Mouse (Mus musculus) WW6 (cell line): ENCODE measurements around the gene Arhgap8.
A peak's percentile ranks its signal among the peaks of the same experiment; 100 is the strongest.
"Not testable (repeated sequence)": the region's sequence is repeated elsewhere in the genome, so short reads cannot be mapped to it uniquely, and the experiment has no call there.

ENCODE experiments used
- DNase-seq: peaks from one replicate; pipeline ENCODE4 v3.0.0-alpha.2; 2013; ENCODE audit warnings: low read depth, low spot score

Gene Arhgap8

DNA sequence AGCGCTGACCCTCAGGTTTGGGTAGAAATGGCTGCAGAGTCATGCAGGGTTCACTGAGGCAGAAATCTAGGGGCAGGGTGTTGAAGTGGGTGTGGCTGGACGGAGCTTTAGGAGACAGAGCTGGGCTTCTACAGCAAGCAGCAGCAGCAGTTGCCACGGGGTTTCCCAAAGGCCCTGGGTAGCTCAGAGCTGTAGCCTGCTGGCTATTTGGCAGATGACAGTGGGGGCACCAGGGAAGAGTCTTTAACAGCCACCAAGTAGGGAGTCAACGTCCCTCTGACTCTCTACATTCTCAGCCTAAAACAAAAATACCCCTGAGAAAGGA is 12.5 kb downstream of the Arhgap8 start:
- DNase-seq: no peak

DNA sequence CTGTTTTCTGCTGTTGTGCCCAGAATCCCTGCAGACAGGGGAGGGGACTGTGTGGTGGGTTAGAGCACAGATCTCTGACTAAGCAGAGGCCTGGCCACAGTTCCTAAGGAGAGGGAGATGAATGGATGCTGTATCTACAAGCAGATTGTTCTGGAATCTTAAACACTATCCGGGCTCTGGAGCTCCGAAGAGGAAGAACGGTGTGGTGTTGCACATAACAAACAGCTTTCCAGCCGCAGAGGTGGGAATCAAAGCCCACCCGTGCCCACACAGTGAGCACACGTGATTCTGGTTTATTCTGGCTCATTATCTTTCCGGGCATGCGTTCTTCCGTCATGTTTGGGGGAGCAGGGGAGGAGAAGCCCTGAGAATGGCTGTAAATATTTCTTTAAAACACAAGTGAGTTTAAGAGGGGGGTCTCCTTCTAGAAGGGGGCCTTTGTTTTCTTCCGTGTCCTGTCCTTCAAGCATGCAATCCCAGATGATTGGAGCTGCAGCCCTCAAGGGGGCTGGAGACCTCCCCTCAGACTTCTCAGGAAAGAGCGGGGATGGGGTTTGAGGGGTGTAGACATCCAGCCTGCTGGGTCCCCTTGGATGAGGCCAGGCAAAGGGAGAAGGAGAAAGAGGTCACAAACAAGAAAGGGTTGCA is 16.6 kb downstream of the Arhgap8 start:
- no peak for DNase-seq

DNA sequence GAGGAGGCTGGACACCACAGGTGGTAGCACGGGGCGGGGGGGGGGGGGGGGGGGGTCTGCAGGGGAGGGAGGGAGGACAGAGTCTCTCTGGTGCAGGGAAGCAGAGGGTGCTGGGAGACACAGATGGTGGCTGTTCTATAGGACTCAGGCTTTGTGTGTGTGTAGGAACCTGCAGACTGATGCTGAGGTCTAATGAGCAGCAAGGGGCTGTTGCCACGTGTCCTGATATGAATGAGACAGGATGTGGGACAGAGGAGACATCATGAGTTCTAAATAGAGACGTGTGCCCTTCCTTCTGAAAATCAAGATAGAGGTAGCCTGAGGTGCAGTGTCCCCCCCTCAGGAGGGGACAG is 17.1 kb downstream of the Arhgap8 start:
- no peak for DNase-seq

DNA sequence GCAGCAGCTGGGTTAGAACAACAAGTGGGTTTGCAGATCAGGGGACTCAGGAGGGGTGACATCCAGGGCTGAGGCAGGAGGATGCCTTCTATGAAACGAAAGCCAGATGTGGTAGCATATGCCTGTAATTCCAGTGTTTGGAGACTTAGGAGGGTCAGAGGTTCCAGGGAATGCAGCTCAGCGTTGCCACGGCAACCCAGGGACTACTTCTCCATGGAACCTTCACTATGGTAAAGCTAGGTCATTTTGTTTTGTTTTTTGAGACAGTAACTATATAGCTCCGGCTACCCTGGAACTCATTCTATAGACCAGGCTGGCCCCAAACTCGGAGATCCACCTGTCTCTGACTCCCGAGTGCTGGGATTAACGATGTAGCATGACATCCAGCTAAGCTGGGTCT is 18.4 kb downstream of the Arhgap8 start:
- no peak for DNase-seq

DNA sequence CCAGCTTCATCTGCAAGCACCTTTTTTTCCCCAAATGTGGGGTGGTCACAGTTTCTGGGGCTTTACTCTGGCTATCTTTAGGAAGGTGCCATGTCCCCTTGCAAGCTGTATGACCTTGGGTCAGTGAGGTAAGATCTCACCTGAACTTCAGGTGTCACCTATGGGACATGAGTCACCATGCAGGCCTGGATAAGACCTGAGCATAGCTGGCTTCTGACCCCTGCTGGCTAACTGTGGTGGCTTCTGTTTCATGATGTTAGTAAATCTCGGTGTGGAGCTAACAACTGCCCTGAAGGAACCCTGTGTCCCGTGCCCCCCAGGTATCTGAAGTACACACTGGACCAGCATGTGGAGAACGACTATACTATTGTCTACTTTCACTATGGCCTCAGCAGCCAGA is 21.7 kb downstream of the Arhgap8 start:
- no peak for DNase-seq

DNA sequence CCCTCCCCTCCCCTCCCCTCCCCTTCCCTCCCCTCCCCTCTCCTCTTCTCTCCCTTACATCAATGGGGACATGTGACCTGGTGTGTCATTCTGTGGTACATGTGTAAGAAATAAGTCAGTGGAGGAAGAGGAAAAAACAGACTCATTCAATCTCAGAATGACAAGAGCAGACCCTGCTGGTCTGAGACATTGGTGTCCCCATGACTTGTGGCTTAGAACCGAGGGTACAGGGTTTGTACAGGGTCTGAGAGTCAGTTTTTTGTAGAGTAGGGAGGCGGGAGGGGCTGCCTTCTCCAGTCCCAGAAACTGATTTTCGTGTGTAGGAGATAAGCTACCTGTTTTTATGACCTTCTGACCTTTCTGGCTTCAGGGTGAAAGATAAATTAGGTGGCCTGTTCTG is 23.5 kb downstream of the Arhgap8 start:
- DNase-seq: no peak

DNA sequence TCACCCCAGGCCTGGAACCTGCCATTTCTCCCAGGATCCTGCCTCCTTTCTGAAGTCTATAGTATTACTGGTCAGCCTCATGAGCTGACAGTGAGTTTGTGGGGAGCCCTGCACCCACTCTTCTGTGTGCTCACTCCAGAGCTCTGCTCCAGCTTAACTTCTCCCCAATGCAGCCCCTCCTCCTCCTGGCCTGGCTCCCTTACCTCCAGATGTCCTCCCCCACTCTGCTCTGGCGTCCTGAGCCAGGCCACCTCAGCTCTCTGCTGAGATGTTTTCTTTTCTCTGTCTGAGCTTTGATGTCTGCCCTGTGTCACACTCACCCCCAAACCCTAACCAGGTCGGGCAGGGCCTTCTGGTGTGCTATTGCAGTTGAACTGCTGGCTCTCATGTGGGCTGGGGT is 24.5 kb downstream of the Arhgap8 start:
- DNase-seq: no peak

DNA sequence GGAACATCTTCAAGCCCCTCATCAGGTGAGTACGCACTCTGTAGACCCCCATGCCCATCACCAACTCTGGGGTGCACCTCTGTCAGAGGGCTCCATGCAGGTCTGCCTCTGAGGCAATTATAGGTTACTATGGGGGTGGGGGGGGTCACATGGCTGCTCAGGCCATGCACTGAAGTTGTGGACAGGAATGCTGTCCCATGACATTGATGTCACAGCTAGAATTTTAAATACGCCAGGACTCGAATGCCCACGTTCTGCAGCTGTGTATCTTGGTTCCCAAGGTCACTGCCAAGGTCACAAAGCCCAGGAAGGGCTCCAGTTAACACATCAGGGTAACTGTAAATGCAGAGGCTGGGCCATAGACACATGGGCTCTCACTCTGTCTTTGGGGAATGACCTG is 26.0 kb downstream of the Arhgap8 start:
- DNase-seq: no peak

DNA sequence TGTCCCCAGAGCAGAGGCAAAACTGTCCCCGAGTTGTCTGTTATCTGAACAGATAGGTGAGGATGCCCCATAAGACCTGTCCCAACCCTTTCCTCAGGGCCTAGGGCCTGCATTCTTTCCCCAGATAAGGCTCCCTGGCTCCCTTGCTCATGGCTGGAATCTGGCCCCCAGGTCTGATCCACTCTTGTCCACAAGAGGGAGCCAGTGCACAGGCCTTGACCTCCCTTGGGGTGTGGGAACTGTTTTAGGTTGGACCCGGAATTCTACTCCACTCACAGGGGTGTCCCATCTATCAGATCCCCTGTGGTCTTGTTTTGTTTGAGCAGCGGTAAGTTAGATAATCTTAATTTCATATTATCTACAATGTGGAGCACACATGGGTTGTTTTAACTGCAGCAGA is 35.1 kb downstream of the Arhgap8 start:
- DNase-seq: peak; percentile 28

DNA sequence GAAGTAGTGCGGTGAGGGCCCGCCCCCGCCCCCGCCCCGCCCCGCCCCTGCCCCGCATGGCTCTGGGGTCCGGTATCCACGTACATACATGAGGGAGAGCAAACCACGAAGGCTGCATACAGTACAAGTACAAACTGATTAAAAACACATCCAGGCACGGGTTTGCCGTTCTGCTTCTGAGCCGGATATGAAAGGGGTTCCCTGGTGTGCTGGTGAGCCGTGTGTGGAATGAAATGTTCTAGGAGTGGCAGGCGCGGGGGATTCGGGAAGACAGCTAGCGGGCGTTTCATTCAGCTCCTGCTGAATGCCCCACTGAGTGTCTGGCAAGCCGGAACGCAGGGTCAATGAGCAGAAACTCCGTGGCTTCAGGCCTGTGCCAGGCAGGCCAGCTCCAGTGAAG is 36.6 kb downstream of the Arhgap8 start:
- DNase-seq: no peak

DNA sequence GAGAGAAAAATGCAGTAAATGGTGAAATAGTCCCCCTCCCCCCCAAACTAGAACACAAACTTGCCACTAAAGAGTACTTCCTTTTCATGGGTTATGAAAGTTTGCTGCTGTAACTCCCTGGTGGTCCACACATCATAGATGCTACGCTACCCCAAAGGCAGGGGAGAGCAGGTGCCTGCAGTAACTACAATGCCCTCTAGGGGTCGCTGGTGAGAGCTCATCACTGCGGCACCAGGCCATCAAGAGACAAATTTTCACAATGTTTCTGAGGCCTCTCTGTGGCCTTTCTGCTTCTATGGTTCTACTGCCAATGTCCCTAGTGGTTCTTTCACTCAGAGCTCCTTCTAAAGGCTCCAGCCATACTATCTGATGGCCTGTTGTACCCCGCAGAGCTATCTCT is 38.6 kb downstream of the Arhgap8 start:
- peak; percentile 34 for DNase-seq

DNA sequence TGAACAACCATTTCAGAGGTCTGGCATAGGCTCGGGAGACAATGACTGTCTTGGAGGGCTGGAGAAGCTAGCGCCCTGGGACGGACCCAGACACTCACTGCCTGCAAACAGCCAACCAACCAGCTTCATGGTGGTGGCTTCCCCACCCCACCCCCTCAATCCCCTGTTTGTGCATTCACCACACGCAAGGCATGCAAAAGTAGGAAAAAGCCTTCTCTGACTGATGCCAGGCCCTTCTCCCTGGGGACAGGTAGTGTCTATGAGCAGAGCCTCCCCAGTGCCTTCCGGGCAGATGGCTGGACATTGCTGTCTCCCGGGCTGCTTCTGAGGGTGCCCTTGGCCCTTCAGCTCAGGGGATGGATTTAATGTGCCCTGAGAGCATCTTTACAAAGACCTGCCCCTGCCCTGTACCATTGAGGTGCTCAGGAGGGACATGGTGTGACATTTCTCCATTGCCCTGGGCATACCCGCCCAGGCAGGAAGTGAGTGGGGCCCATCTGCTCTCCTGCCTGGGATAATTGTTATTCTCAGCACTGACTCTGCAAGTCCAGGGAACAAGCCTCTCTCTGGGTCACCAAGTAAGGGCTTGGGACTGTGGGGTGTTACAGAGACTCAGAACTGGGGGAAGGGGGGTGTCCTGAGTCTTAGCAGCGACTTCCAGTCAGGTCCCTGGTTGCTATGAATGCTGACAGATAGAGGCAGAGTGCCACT is 43.0 kb downstream of the Arhgap8 start:
- DNase-seq: no peak

DNA sequence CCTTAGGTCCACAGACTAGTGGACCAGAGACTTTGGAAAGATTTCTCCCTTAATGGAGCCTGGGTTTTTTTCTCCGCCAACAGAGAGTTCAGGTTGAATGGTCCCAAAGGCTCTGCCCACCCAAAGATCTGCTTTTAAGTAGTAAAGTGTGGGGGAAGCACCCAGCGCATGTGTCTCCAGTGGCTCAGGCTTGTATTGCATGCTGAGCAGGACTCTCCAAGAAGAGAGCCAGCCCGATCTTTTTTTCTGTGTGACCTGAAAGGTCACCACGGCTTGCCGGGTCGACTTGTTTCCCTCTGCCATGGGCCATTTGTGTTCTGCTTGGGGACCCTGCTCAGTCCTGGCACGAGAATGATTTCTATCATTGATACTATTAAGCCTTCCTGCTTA is 43.6 kb downstream of the Arhgap8 start:
- no peak for DNase-seq

DNA sequence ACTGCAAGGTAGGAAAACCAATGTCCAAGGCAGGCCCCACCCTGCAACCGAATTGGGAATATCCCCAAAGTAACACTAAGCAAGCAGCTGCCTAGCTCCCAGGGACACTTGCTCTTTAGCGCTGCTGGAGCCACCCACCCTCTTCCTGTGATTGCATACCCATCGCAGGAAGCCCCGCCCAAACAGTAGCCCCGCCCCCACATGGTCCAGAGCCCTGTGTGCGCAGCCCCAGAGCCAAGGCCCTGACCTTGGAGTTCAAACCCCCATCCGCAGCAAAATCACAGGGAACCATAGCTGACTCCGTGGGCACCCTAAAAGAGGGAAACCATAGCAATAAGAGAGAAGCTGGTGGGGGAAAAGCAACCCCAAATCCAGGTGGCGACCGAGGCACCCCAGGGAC is 46.8 kb downstream of the Arhgap8 start:
- DNase-seq: peak; percentile 39

DNA sequence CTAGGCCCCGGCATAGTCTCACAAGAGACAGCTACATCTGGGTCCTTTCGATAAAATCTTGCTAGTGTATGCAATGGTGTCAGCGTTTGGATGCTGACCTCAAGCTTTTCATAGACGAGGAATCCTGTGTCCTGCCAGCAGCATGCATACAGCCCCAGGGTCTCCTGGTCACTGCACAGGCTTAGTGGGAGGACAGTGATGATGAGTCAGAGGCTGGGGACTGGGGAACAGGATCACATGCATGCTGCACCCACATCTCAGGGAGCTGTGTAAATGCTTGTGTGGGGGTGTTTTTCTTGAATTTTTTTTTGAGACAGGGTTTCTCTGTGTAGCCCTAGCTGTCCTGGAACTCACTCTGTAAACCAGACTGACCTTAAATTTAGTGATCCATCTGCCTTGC is 48.7 kb downstream of the Arhgap8 start:
- not testable (repeated sequence) for DNase-seq

DNA sequence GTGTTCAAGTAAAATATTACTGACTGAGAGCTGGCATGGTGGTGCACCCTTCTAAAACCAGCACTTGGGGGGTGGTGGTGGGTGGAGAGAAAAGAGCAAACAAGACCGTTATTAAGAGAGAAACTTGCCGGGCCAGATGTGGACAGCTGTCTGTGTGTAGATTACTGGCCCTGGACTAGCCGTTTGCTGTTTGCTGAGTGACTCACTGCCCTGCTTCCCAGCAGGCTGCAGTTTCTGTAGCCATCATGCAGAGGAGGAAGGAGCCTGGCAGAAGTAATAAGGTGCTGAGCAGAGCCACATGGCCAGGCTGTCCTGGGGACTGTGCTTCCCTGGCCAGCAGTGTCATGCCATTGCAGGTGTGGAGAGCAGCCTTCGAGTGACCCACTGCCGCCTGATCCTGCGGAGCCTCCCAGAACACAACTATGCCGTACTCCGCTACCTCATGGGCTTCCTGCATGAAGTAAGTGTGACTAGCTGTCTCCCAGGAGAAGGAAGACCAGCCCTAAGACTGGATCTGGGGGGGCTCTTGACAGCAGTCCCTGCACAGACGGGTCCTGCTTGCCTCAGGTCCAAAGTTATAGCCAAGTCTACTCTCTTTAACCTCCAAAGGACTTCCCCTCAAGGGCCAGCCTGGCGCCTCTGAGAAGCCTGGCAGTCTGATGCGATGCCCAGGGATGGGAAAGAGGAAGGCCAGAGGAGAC is 49.9 kb downstream of the Arhgap8 start:
- no peak for DNase-seq

DNA sequence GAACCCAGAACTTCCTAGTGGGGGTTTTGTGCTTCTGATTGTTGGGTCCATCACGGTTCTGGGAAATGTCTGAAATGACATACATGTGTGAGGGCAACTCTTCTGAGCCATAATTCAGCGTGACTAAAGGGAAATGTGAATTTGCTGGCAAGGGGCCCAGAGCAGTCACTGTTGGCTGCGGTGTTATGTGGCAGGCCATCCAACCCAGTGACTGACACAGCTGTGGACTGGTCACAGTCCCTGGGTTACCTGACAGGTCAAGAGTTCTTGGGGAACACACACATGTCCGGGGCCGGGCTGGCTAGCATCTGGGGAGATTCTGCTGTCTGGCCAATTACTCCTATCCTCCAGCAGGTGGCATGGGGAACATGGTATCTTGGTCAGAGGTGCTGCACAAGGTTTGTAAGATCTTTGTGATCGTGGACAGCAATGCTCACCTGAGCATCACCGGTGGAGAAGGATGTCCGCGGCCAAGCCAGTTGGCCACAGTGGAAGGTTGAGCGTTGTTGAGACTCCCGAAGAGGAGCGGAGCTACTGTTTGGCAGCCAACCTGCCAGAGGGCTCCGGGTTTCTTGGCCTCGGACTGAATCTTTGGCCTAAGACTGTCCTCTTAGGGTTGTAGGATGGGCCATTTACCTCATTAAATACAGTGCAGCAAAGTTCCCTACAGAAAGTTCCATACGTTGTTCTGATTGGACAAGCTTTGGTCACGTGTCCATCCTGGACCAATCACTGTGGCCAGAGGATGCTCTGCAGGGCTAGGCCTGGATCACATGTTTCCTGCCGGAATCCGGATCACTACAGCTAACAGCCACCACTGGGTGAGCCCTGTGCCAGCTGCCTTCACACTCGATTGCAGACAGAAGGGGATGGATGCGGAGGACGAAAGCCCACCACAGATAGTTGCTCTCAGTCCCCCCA is 52.6 kb downstream of the Arhgap8 start:
- DNase-seq: peak; percentile 43

DNA sequence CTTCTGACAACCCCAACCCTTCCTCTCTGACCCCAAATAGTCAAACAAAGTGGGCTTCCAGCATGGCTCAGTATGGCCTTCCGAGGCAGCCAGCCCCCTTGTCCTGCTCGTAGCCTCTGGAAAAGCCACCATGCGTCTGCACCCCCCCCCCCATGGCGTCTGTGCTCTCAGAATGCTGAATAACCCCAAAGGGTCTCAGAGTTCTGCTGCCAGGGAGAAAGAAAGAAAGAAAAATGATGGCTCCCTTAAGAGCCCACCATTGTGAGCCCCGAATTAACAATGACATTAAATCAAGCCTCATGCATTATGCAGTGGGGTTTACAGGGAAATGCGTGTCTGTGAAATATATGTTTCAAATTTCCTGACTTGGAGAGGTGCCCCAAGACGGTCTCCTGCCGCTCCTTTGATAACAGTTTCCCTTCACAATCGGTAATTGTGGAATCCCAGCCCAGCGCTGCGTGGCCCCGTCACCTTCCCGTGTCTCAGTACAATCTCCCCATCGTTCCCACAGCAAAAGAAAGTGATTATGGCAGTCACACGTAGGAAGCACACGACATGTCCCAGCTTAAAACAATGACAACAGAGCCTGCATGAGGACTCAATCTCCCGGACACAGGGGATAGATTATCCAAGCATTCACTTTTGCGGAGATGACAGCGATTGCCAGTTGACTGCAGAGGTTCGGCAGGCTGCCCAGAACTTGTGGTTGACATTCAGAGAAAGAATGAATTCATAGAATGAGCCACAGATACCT is 55.7 kb downstream of the Arhgap8 start:
- DNase-seq: no peak

DNA sequence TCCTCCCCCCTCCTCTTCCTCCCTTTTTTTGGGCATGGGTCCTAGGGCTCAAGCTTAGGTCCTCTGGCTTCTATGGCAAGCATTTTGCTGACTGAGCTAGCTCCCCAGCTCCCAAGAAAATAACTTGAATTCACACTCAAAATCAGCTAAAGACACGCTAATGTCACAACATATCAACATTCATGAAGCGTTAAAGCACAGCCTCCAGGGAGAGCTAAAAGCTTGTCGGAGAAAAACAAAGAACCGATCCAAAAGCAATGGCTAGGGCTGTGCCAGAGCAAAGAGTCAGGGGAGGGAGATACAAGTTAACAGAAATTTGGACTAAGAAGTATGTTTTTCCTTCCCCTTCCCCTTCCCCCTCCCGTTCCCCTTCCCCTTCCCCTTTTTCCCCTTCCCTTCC is 58.7 kb downstream of the Arhgap8 start:
- DNase-seq: no peak

DNA sequence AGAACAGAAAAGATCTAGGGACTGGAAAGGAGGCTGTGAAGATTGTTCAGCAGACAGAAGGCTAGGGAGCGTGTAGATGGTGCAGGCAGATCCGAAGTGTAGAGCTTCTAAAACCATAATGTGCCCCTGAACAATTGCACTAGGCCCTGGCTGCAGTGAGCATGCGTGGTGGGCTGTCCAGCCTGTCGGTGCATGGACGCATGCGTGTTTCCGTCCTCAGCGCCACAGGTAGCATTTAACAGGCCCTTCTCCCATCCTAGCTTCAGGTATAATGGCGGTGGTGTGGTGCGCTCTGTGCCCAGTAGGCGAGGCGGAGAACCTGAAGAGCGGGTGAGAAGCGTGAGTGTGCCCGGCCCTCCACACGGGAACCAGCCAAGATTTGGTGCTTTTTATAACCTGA is 65.0 kb downstream of the Arhgap8 start:
- no peak for DNase-seq

DNA sequence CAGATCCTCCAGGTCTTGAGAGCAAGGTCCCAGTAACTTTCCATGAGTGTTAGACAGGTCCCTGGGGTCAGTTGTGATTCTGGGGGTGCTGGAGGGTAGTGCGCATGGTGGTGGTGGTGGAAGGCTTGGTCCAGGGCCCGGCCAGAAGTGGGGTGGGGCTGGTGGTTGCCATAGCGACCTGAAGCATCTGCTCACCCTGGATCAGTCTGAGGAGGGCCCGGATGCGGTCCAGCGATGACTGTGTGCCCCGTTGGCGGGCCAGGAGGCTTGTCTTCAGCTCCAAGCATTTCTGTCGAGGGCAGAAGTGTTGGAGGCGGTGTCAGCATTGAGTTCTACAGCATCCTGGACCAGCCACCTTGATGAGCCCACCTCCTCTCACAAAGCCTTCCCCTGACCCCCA is 67.3 kb downstream of the Arhgap8 start:
- DNase-seq: no peak

DNA sequence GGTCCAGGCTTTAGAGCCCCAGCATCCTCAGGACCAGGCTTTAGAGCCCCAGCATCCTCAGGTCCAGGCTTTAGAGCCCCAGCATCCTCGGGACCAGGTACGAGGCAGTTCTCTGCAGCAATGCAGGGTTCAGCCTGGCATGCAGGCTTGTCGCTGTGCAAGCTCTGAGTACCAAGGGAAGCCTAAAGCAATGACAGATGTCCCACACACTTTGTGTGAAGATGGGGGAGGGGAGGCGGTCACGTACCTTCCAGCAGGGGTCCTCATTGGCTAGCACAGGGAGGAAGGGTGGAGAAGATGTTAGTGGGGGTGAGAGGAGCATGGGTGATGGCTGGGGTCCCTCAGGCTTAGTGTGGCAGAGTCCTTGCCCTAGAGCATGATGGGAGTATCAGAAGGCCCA is 73.8 kb downstream of the Arhgap8 start:
- no peak for DNase-seq
